Mouse (Mus musculus): Measurements from ENCODE around the gene Psrc1.

DNA sequence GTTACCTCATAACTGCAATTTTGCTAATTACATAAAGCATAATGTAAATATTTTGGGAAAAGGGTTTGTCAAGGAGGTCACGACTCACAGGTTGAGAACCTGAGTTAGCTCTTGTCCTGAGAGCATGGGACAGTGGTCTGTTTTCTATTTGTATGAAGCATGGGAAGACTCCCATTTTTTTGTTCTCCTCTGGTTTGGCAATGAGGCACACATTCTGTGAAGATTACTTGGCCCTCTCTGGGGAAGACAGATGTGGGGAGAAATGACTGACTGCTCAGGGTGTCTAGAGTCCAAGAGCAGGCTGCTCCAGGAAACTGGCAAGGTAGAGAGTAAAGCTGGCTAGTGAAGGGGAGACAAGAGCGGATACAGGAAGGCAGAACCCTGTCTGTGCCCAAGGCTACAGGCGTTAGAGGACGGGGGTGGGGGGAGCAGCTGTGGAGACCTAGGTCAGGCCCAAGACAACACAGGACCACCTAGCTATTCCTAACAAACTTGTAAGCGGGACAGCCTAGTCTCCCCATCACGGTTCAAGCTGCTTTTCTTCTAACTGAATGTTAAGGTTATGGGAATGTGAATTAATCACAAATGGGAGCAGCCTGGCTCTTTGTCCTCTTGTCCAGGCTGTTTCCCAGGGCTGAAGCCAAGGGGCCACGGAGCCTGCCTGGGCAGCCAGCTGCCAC lies 41.4 kb downstream of the Psrc1 start:
- TF ChIP-seq POLR2A (IDR thresholded peaks at IDR 0.05; ENCODE audit: low read depth, low read length) (no peak), CTCF (conservative IDR thresholded peaks at IDR 0.05 in 1 of 2, IDR thresholded peaks at IDR 0.05 in 1 of 2; ENCODE audit: low read depth in 2 of 2, low read length in 2 of 2) (no peak), MAX (IDR thresholded peaks at IDR 0.05; ENCODE audit: low read length) (no peak), EP300 (IDR thresholded peaks at IDR 0.05; ENCODE audit: low read length) (no peak)
